ENCODE assay signal across 8 mouse cellular contexts in genomic region chr5:123993263-123994036, GRCm38 (mm10). TPM values are rescaled to one million over a fixed set of nuclear protein-coding genes. Genes with fewer than 3 reads are reported as not detected.
DNase-seq lines count a peak whose midpoint lies in the region; ATAC-seq and TF ChIP-seq lines count a peak whose summit lies in the region.
"Had no signal": no experiment of that assay in that cellular context is flagged by ENCODE, and none has a peak within 500 bp of the region (broad histone marks: within the 10 kb centered on the region; RNA-seq: fewer than 3 reads in every experiment).

No protein-coding gene starts in this region.

- H3K4me2 ChIP-seq in heart, embryonic 14.5 days (ENCODE audit: low read length) = no peak overlapping the region
- H3K4me2 ChIP-seq: midbrain, embryonic 12.5 days had no signal

- H3K9me3 ChIP-seq in heart, embryonic 14.5 days (ENCODE audit: control insufficient read depth, low read length) = no peaks in the 10 kb centered on the region
- H3K9me3 ChIP-seq: midbrain, embryonic 12.5 days had no signal

- intact Hi-C loops in left cerebral cortex, adult 2 months (cut with DNase I) = no loop called here

- peak; percentile 98 for DNase-seq in Muller cell, postnatal 12 days (ENCODE audit: inconsistent ontology term)
- DNase-seq in cerebellum, adult 11-12 months = peak; percentile 72
- peak; percentile 57 to 74 for DNase-seq in left cerebral cortex, adult 2 months (ENCODE audit: extremely low spot score in 1 of 2, low spot score in 2 of 2)
- DNase-seq in T-cell, adult 2 months (ENCODE audit: low spot score) = no peak
- DNase-seq in urinary bladder, adult 2 months (ENCODE audit: low spot score) = no peak
- DNase-seq in embryo, embryonic 10 days (ENCODE audit: low spot score) = no peak

- no peak overlapping the region for H3K9ac ChIP-seq in heart, embryonic 14.5 days (ENCODE audit: low read length)
- H3K9ac ChIP-seq: midbrain, embryonic 12.5 days had no signal

- H3K4me1 ChIP-seq in heart, embryonic 14.5 days (ENCODE audit: control insufficient read depth in 2 of 2, insufficient read depth in 2 of 2, low read length in 2 of 2) = peaks cover 17 to 24% of the 10 kb centered on the region in 2 experiments

- peak overlapping the region; percentile 79 to 81 for H3K27ac ChIP-seq in heart, embryonic 14.5 days (replicated peaks in 1 of 2; ENCODE audit: control insufficient read depth in 1 of 2, insufficient read depth in 1 of 2, low read depth in 2 of 2, low read length in 2 of 2)
- no peak overlapping the region for H3K27ac ChIP-seq in left cerebral cortex, adult 2 months
- H3K27ac ChIP-seq: midbrain, embryonic 12.5 days had no signal

- WGBS in heart, embryonic 14.5 days = 50% methylated on average over 7 of the region's 7 CpGs

- TF ChIP-seq CTCF in left cerebral cortex, adult 2 months (IDR thresholded peaks at IDR 0.05) = no peak

- H3K27me3 ChIP-seq in heart, embryonic 14.5 days (ENCODE audit: control insufficient read depth, insufficient read depth, low read length) = no peaks in the 10 kb centered on the region

- 0 out of 2 replicates have a peak, but pooled peaks have one; percentile 63 for ATAC-seq in heart, embryonic 14.5 days (ENCODE audit: insufficient number of reproducible peaks, insufficient read depth, low FRiP score, low read depth)

- no peak overlapping the region for H3K4me3 ChIP-seq in heart, embryonic 14.5 days (ENCODE audit: control insufficient read depth in 1 of 2, insufficient read depth in 1 of 2, low read depth in 1 of 2, low read length in 2 of 2)
- H3K4me3 ChIP-seq in left cerebral cortex, adult 2 months = no peak overlapping the region
- H3K4me3 ChIP-seq: midbrain, embryonic 12.5 days had no signal

- H3K36me3 ChIP-seq in heart, embryonic 14.5 days (ENCODE audit: control insufficient read depth, insufficient read depth, low read length) = no peaks in the 10 kb centered on the region
- H3K36me3 ChIP-seq: midbrain, embryonic 12.5 days had no signal

RNA-seq across cellular contexts. Expression of gene Hip1r, which starts 20.0 kb away (rescaled TPM):
- polyA plus RNA-seq in heart, embryonic 14.5 days (2014; fragmentation: Nextera tagmentation; extraction: Ambion mirVana) = 5.0 and 5.3 TPM in 2 replicates
- total RNA-seq in left cerebral cortex, adult 2 months (2021) = 10 to 100 TPM; 68.3 to 74.2 TPM
- 53.9 and 54.0 TPM in 2 replicates for polyA plus RNA-seq in urinary bladder, adult 2 months (2012; rRNA removed)

RNA-seq across cellular contexts. Expression of gene Vps37b, which starts 38.6 kb away (rescaled TPM):
- 47.6 and 47.7 TPM in 2 replicates for polyA plus RNA-seq in heart, embryonic 14.5 days (2014; fragmentation: Nextera tagmentation; extraction: Ambion mirVana)
- 10 to 100 TPM; 46.1 to 47.3 TPM for total RNA-seq in left cerebral cortex, adult 2 months (2021)
- 34.2 and 38.8 TPM in 2 replicates for polyA plus RNA-seq in urinary bladder, adult 2 months (2012; rRNA removed)

Comparison
In these comparisons a context has a peak if more than half of its experiments do, and no peak if none do; other contexts are left out.
1. DNase-seq: peak in Muller cell, postnatal 12 days (single experiment), cerebellum, adult 11-12 months (single experiment) and left cerebral cortex, adult 2 months (2 of 2); none in T-cell, adult 2 months (single experiment), urinary bladder, adult 2 months (single experiment) and embryo, embryonic 10 days (single experiment).